Mouse (Mus musculus): ENCODE measurements around the gene Ap2a1. TPM values are rescaled to one million over a fixed set of nuclear protein-coding genes. Genes with fewer than 3 reads are reported as not detected.
"Not testable (repeated sequence)": the region's sequence is repeated elsewhere in the genome, so short reads cannot be mapped to it uniquely, and the experiment has no call there.

Gene Ap2a1
- polyA plus RNA-seq, 1 experiment = 60.3 TPM

- WGBS = 83% methylated on average over 7 of the region's 7 CpGs
- peaks cover 3% of the 10 kb centered on the region; the same call in 1 of the 2 replicates for H3K4me1 ChIP-seq (ENCODE audit: control insufficient read depth, insufficient read depth, low read length)
- H3K4me3 ChIP-seq (replicated peaks; ENCODE audit: control insufficient read depth, low read depth, low read length) = no peak overlapping the region
- H3K27ac ChIP-seq (ENCODE audit: control insufficient read depth, insufficient read depth, low read depth, low read length, poor library complexity) = no peak overlapping the region
- TF ChIP-seq CTCF (IDR thresholded peaks at IDR 0.05; ENCODE audit: control insufficient read depth, insufficient read depth, low read length) = no peak
- TF ChIP-seq POLR2A (IDR thresholded peaks at IDR 0.05; ENCODE audit: borderline replicate concordance, control insufficient read depth, low read depth, low read length) = no peak
These were observed 39.1 kb downstream of the Ap2a1 start for GRCm38 (mm10) chr7:44890180-44890579.

GRCm38 (mm10) chr7:44888256-44889105 is 40.8 kb downstream of the Ap2a1 start:
- WGBS = 83% methylated on average over 13 of the region's 13 CpGs
- no peak for TF ChIP-seq CTCF (IDR thresholded peaks at IDR 0.05; ENCODE audit: control insufficient read depth, insufficient read depth, low read length)
- no peak for TF ChIP-seq POLR2A (IDR thresholded peaks at IDR 0.05; ENCODE audit: borderline replicate concordance, control insufficient read depth, low read depth, low read length)
- Histone ChIP-seq H3K4me1 (ENCODE audit: control insufficient read depth, insufficient read depth, low read length) (peaks cover 3% of the 10 kb centered on the region; the same call in 1 of the 2 replicates), H3K4me3 (replicated peaks; ENCODE audit: control insufficient read depth, low read depth, low read length) (no peak overlapping the region), H3K27ac (ENCODE audit: control insufficient read depth, insufficient read depth, low read depth, low read length, poor library complexity) (no peak overlapping the region)

GRCm38 (mm10) chr7:44886964-44887363 is 42.3 kb downstream of the Ap2a1 start:
- no peak overlapping the region for H3K27ac ChIP-seq (ENCODE audit: control insufficient read depth, insufficient read depth, low read depth, low read length, poor library complexity)
- peaks cover 3% of the 10 kb centered on the region; the same call in 1 of the 2 replicates for H3K4me1 ChIP-seq (ENCODE audit: control insufficient read depth, insufficient read depth, low read length)
- TF ChIP-seq CTCF (IDR thresholded peaks at IDR 0.05; ENCODE audit: control insufficient read depth, insufficient read depth, low read length) (no peak), POLR2A (IDR thresholded peaks at IDR 0.05; ENCODE audit: borderline replicate concordance, control insufficient read depth, low read depth, low read length) (no peak)
- 66% methylated on average over 7 of the region's 7 CpGs for WGBS
- H3K4me3 ChIP-seq (replicated peaks; ENCODE audit: control insufficient read depth, low read depth, low read length) = no peak overlapping the region

GRCm38 (mm10) chr7:44884637-44885036 is 44.7 kb downstream of the Ap2a1 start:
- Histone ChIP-seq H3K27ac (ENCODE audit: control insufficient read depth, insufficient read depth, low read depth, low read length, poor library complexity) (no peak overlapping the region), H3K4me1 (ENCODE audit: control insufficient read depth, insufficient read depth, low read length) (no peaks in the 10 kb centered on the region; the same call in 1 of the 2 replicates), H3K4me3 (replicated peaks; ENCODE audit: control insufficient read depth, low read depth, low read length) (no peak overlapping the region)
- no peak for TF ChIP-seq POLR2A (IDR thresholded peaks at IDR 0.05; ENCODE audit: borderline replicate concordance, control insufficient read depth, low read depth, low read length)
- TF ChIP-seq CTCF (IDR thresholded peaks at IDR 0.05; ENCODE audit: control insufficient read depth, insufficient read depth, low read length) = no peak
- WGBS = 92% methylated on average over 5 of the region's 5 CpGs

- H3K4me3 ChIP-seq (replicated peaks; ENCODE audit: control insufficient read depth, low read depth, low read length) = no peak overlapping the region
- H3K4me1 ChIP-seq (ENCODE audit: control insufficient read depth, insufficient read depth, low read length) = no peaks in the 10 kb centered on the region; the same call in 1 of the 2 replicates
- 84% methylated on average over 3 of the region's 3 CpGs for WGBS
- no peak for TF ChIP-seq CTCF (IDR thresholded peaks at IDR 0.05; ENCODE audit: control insufficient read depth, insufficient read depth, low read length)
- no peak for TF ChIP-seq POLR2A (IDR thresholded peaks at IDR 0.05; ENCODE audit: borderline replicate concordance, control insufficient read depth, low read depth, low read length)
- no peak overlapping the region; the same call in 1 of the 2 replicates for H3K27ac ChIP-seq (ENCODE audit: control insufficient read depth, insufficient read depth, low read depth, low read length, poor library complexity)
These were observed 46.3 kb downstream of the Ap2a1 start for GRCm38 (mm10) chr7:44883036-44883435.

- Histone ChIP-seq H3K27ac (ENCODE audit: control insufficient read depth, insufficient read depth, low read depth, low read length, poor library complexity) (no peak overlapping the region), H3K4me3 (replicated peaks; ENCODE audit: control insufficient read depth, low read depth, low read length) (no peak overlapping the region), H3K4me1 (ENCODE audit: control insufficient read depth, insufficient read depth, low read length) (no peaks in the 10 kb centered on the region)
- 82% methylated on average over 14 of the region's 14 CpGs for WGBS
- TF ChIP-seq POLR2A (IDR thresholded peaks at IDR 0.05; ENCODE audit: borderline replicate concordance, control insufficient read depth, low read depth, low read length) (no peak), CTCF (IDR thresholded peaks at IDR 0.05; ENCODE audit: control insufficient read depth, insufficient read depth, low read length) (no peak)
These were observed 51.5 kb downstream of the Ap2a1 start for GRCm38 (mm10) chr7:44877833-44878232.

GRCm38 (mm10) chr7:44871774-44872173 is 57.5 kb downstream of the Ap2a1 start:
- not testable (repeated sequence) for H3K27ac ChIP-seq (ENCODE audit: control insufficient read depth, insufficient read depth, low read depth, low read length, poor library complexity); H3K4me3 ChIP-seq (replicated peaks; ENCODE audit: control insufficient read depth, low read depth, low read length); H3K4me1 ChIP-seq (ENCODE audit: control insufficient read depth, insufficient read depth, low read length)
- WGBS = 80% methylated on average over 2 of the region's 2 CpGs

GRCm38 (mm10) chr7:44871181-44871580 is 58.1 kb downstream of the Ap2a1 start:
- 77% methylated on average over 1 of the region's 1 CpGs for WGBS
- H3K4me3 ChIP-seq (replicated peaks; ENCODE audit: control insufficient read depth, low read depth, low read length) = no peak overlapping the region
- no peak overlapping the region for H3K27ac ChIP-seq (ENCODE audit: control insufficient read depth, insufficient read depth, low read depth, low read length, poor library complexity)
- TF ChIP-seq CTCF (IDR thresholded peaks at IDR 0.05; ENCODE audit: control insufficient read depth, insufficient read depth, low read length) (no peak), POLR2A (IDR thresholded peaks at IDR 0.05; ENCODE audit: borderline replicate concordance, control insufficient read depth, low read depth, low read length) (no peak)
- H3K4me1 ChIP-seq (ENCODE audit: control insufficient read depth, insufficient read depth, low read length) = peaks cover 3% of the 10 kb centered on the region

Measured in bone marrow, adult 2 months (tissue).